Mouse (Mus musculus): ENCODE data around the gene Ubqlnl. TPM values are rescaled to one million over a fixed set of nuclear protein-coding genes. Genes with fewer than 3 reads are reported as not detected.
A peak's percentile ranks its signal among the peaks of the same experiment; 100 is the strongest.

The Ubqlnl gene
- not detected for total RNA-seq (2021)

DNA sequence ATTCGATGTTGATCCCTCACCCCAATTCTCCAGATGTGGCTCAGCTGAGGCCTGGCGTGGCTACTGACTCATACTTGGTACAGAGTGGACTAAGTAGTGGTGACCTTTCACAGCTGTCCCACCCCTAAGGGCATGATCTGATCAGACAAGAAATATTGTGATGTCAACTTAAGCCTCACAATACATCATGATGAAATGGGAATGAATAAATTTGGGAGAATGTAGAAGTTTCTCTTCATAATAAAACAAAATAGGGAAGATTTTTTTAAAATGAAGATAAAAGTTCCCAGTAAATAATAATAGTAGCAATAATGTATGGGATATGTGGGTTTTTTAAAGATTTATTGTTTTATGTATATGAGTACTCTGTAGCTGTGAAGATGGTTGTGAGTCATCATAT lies at the start of gene Ubqlnl:
Gene Ubqlnl, minus strand, starts transcription at position 101 of the 400 bp plus-strand sequence.
- DNase-seq (ENCODE audit: low spot score), result no peak
- intact Hi-C loops (cut with DNase I), result no loop called here

GRCm38 (mm10) chr7:104199822-104200221 lies 49.5 kb upstream of the Ubqlnl start:
- intact Hi-C loops (cut with DNase I), result loop anchor here (1.0 to 2.0 kb wide), 2 partner anchors 15 to 31 kb away; no protein-coding TSS in a partner anchor
- peak; percentile 22 for DNase-seq (ENCODE audit: low spot score)

DNA sequence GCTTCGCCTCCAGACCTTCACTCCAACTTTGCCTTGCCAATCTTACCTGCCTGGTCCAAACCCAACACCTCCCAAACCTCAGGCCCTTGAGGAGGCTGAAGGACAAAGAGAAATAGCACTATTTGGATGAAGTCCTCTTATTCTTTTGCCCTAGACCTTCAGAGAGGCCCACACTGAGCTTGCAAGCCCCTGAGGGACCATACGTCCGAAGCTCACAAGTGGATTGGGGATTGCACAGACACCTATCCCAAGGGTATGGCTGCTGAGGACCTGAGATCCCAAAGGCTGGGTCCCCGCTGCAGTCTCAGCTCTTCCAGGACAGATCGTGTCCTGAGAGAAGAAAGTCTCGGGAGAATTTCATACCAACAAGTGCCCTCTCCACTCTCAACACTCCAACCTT lies 45.5 kb upstream of the Ubqlnl start, which contains the start of gene Olfr649:
Gene Olfr649, minus strand, starts transcription at position 101 of the 400 bp plus-strand sequence.
- intact Hi-C loops (cut with DNase I), result no loop called here
- no peak for DNase-seq (ENCODE audit: low spot score)

DNA sequence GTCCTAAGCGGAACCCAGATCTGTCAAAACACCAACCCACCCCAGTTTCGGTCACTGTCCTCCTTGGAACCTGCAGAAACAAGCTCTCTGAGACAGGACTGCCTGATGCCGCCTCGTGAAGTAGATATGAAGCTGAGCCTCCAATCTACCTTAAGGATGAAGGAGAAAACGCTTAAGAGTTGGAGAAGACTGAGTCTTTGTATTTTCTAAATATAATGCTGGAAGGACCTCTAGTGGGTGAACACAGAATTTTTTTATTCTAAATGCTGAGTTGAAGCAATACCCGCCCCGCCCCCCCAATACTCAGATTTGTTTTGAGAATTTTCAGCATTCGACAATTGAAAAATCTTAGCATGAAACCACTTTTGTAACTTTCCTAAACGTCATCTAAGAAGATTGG lies 40.9 kb upstream of the Ubqlnl start:
- intact Hi-C loops (cut with DNase I), result no loop called here
- no peak for DNase-seq (ENCODE audit: low spot score)

GRCm38 (mm10) chr7:104183292-104183691 lies 32.9 kb upstream of the Ubqlnl start, which contains the start of gene Olfr648:
Gene Olfr648 (minus strand): TSS chr7:104183392.
- intact Hi-C loops (cut with DNase I), result no loop called here
- no peak for DNase-seq (ENCODE audit: low spot score)

DNA sequence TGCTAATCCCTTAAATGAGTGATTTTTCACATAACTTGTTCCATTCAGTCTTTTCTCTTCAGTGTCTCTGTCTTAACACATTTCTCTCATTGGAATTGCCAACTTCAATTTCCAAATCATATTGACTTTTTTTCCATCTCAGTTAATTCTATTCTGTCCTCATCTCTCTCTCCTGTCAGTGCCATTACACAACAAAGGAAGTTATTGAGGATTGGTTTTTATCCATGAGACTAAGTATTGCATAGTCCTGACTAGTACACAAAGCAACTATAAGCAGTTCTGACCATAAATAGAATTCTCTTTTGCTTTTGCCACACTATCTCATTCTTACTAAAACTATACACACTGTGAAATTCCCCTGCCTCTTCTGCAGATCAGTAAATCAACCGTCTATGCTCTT lies 28.7 kb upstream of the Ubqlnl start:
- intact Hi-C loops (cut with DNase I), result no loop called here
- no peak for DNase-seq (ENCODE audit: low spot score)

GRCm38 (mm10) chr7:104178422-104179054 lies 28.2 kb upstream of the Ubqlnl start:
- DNase-seq (ENCODE audit: low spot score), result no peak
- intact Hi-C loops (cut with DNase I), result no loop called here

GRCm38 (mm10) chr7:104175085-104175484 lies 24.7 kb upstream of the Ubqlnl start:
- DNase-seq (ENCODE audit: low spot score), result no peak
- intact Hi-C loops (cut with DNase I), result no loop called here

DNA sequence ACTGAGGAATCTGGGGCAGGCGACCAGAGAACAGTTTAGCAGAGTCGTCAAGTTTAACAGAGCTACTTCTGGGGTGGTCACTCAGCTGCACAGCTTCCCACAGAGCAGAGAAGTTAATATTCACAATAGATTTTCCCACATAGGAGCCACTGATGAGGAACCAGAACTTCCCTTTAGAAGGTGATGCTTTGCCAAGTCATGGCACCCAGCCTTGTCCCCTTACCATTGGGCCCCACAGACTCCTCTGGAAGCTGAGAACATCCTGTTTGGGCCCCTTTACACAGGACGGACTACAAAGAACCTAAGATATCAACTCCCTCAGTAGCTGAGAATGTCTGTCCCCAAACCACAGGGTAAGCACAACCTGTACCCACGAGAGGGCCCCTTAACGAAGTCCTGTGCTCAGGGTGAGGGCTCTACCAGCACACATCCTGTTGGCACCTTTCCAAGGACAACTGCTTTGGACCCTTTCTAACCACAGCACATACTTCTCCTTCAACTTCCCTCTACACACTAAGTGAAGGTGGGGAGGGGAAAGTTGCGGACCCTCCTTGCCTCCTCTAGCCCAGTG lies 19.4 kb upstream of the Ubqlnl start:
- DNase-seq (ENCODE audit: low spot score), result no peak
- intact Hi-C loops (cut with DNase I), result no loop called here

GRCm38 (mm10) chr7:104167105-104167504 lies 16.7 kb upstream of the Ubqlnl start:
- intact Hi-C loops (cut with DNase I), result no loop called here
- DNase-seq (ENCODE audit: low spot score), result no peak

DNA sequence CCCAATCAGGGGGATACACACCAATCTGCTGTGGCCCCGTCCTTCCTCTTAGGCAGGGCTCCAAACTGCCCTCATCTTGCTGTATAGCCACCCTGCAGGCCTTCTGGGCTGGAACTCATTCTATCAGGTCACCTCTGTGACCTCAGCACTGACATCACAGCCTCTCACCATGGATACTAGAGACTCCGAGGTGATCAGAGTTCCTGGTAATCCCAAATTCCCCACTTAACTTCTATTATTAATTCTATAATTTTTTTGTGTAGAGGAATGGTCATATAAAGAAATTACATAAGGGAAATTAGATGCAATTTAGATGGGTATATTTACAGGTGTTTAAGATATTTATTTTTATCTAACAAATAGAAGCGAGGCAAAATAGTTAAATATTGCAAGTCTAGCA lies 7.2 kb downstream of the Ubqlnl start, which contains the start of gene Ubqln3:
Gene Ubqln3, minus strand, starts transcription at position 101 of the 400 bp plus-strand sequence.
- intact Hi-C loops (cut with DNase I), result no loop called here
- DNase-seq (ENCODE audit: low spot score), result no peak

- intact Hi-C loops (cut with DNase I), result no loop called here
- DNase-seq (ENCODE audit: low spot score), result no peak
Measured at GRCm38 (mm10) chr7:104137305-104137704, 13.1 kb downstream of the Ubqlnl start, which contains the start of gene Olfr643. Gene Olfr643 (minus strand): TSS chr7:104137405.

- intact Hi-C loops (cut with DNase I), result no loop called here
- no peak for DNase-seq (ENCODE audit: low spot score)
Measured at GRCm38 (mm10) chr7:104129726-104130125, 20.6 kb downstream of the Ubqlnl start, which contains the start of gene Ubqln5. Gene Ubqln5 (minus strand): TSS chr7:104129826.

- DNase-seq (ENCODE audit: low spot score), result no peak
- intact Hi-C loops (cut with DNase I), result no loop called here
Measured at GRCm38 (mm10) chr7:104104757-104104972, 45.7 kb downstream of the Ubqlnl start, which contains the start of gene Olfr646. Gene Olfr646 (plus strand): TSS chr7:104104873.

DNA sequence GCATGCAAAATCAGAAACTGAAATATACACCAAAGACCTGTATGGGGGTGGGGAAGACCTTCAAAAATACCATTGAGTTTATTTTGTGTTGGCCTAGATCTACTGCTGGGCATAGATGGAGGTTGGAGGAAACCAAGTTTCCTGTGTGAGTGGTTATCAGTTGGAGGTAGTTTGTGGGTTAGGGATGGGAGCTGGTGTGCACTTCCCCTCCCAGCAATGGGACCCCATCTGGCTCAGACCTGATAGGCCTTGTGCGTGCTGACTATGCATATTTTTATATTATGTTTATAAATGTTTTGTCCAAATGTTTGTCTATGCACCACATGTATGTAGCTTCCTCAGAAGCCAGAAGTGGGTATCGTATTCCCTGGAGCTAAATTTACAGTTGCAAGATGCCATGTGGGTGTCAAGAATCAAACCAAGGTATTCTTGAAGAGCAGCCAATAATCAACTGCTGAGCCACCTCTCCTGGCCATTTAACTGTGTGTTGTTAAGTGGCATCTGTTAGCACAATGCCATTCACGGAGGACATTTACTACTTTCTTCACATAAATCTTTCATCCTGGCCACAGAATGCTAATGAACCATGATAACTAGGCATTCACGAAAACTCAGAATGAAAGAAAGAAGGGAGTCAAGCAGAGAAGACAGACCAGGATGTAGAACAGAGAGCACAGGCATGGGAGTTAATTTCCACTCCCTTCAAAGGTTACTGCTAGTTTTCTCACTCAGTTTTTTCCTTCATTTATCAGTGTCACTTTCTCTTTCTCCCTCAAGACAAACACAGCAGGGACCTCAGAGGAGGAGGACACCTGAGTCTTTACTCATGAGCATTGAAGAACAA lies 46.2 kb downstream of the Ubqlnl start:
- DNase-seq (ENCODE audit: low spot score), result no peak
- intact Hi-C loops (cut with DNase I), result no loop called here

Other genes with a start within 250 kb of the Ubqlnl start
- gene Olfr65, start 247.1 kb downstream of the Ubqlnl start, total RNA-seq (2021), result not detected
- gene Olfr631, start 221.7 kb downstream of the Ubqlnl start, total RNA-seq (2021), result not detected
- gene Olfr632, start 216.2 kb downstream of the Ubqlnl start, total RNA-seq (2021), result not detected
- not detected for gene Olfr633, start 206.1 kb downstream of the Ubqlnl start, total RNA-seq (2021)
- gene Olfr635, start 179.4 kb downstream of the Ubqlnl start, total RNA-seq (2021), result not detected
- not detected for gene Olfr638, start 151.8 kb downstream of the Ubqlnl start, total RNA-seq (2021)
- gene Olfr639, start 133.3 kb downstream of the Ubqlnl start, total RNA-seq (2021), result not detected
- not detected for gene Olfr640, start 125.0 kb downstream of the Ubqlnl start, total RNA-seq (2021)
- not detected for gene Olfr641, start 115.1 kb downstream of the Ubqlnl start, total RNA-seq (2021)
- gene Olfr642, start 97.9 kb downstream of the Ubqlnl start, total RNA-seq (2021), result not detected
- gene 4930516K23Rik, start 89.1 kb downstream of the Ubqlnl start, total RNA-seq (2021), result not detected
- not detected for gene Olfr644, start 78.7 kb downstream of the Ubqlnl start, total RNA-seq (2021)
- not detected for gene Olfr645, start 65.1 kb downstream of the Ubqlnl start, total RNA-seq (2021)
- not detected for gene Olfr646, start 45.7 kb downstream of the Ubqlnl start, total RNA-seq (2021)
- not detected for gene Ubqln5, start 20.7 kb downstream of the Ubqlnl start, total RNA-seq (2021)
- gene Olfr643, start 13.2 kb downstream of the Ubqlnl start, total RNA-seq (2021), result not detected
- gene Ubqln3, start 7.3 kb downstream of the Ubqlnl start, total RNA-seq (2021), result not detected
- not detected for gene Olfm5, start 14.3 kb upstream of the Ubqlnl start, total RNA-seq (2021)
- not detected for gene Olfr648, start 32.8 kb upstream of the Ubqlnl start, total RNA-seq (2021)
- gene Olfr649, start 45.4 kb upstream of the Ubqlnl start, total RNA-seq (2021), result not detected
- under 1 TPM; 0.47 to 0.73 TPM for gene Trim6, start 68.2 kb upstream of the Ubqlnl start, total RNA-seq (2021)
- gene Trim34a, start 93.9 kb upstream of the Ubqlnl start, total RNA-seq (2021), result 1 to 10 TPM; 3.9 to 4.1 TPM
- gene Trim5, start 137.5 kb upstream of the Ubqlnl start, total RNA-seq (2021), result 1 to 10 TPM; 2.2 to 2.3 TPM
- gene Trim12a, start 164.9 kb upstream of the Ubqlnl start, total RNA-seq (2021), result 1 to 10 TPM; 5.7 to 6.3 TPM
- gene Trim34b, start 178.9 kb upstream of the Ubqlnl start, total RNA-seq (2021), result under 1 TPM; 0.39 to 0.48 TPM
- 1 to 10 TPM; 5.0 to 5.2 TPM for gene Trim12c, start 202.8 kb upstream of the Ubqlnl start, total RNA-seq (2021)
- gene Trim30b, start 219.3 kb upstream of the Ubqlnl start, total RNA-seq (2021), result not detected

All from heart, postnatal 25 days (tissue).